Mouse (Mus musculus) kidney, adult 2 months (tissue): ENCODE measurements around the gene Hist1h3g.

Experiments used
- CTCF ChIP-seq: fragments of 200-500 bp; conservative IDR thresholded peaks from 2 replicates; pipeline ENCODE4 v1.5.1; 2011; ENCODE audit warnings: low read depth, mild to moderate bottlenecking, control low read depth, low read length, moderate library complexity, mixed read lengths; ENCODE audit not compliant: insufficient read depth, insufficient read length
- POLR2A ChIP-seq: fragments of 200-500 bp; IDR thresholded peaks from one replicate; pipeline ENCODE4 v1.6.1; 2011; ENCODE audit warnings: low read depth, low read length, control low read depth

GRCm38 (mm10) chr13:23555839-23556416 is 20.7 kb downstream of the Hist1h3g start:
- TF ChIP-seq CTCF, result no peak
- TF ChIP-seq POLR2A, result no peak
